Mouse (Mus musculus): ENCODE results near the gene Dpy30. TPM values are rescaled to one million over a fixed set of nuclear protein-coding genes. Genes with fewer than 3 reads are reported as not detected.

Gene Dpy30
- polyA plus RNA-seq, 1 experiment, result 57.9 TPM

DNA sequence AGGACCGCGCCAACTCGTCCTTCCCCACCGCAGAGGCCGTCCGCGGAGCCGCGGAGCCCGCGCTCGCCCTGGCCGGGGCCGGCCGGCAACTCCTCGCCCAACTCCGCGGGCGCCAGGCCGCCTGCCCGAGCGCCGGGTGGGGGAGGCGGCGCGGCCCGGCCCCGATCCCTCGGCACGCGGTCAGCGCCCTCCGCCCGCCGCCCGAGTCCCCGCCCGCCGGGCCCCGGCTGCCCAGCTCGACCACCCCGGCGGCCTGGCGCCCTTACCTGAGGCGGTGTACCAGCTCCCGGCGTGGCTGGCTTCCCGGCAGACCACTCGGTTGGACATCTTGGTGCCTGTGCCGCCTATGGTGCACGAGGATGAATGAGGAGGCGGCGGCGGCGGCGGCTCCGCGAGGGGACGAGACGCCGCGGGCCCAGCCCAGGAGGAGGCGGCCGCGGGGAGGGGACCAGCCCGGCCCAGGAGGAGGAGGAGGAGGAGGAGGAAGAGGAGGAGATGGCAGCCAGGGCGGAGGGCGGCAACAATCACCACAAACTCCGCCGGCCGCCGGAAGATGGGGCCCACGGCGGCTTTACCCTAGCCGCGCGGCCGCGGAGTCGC is 29.2 kb downstream of the Dpy30 start:
- peaks cover 46% of the 10 kb centered on the region for H3K79me2 ChIP-seq (ENCODE audit: control insufficient read depth, insufficient read depth)
- H3K4me3 ChIP-seq, result peak overlapping the region; percentile 89
- peak overlapping the region; percentile 81 for H3K4me2 ChIP-seq (ENCODE audit: low read depth)
- peak overlapping the region; percentile 97 for H3ac ChIP-seq (ENCODE audit: control insufficient read depth, insufficient read length)
- no peaks in the 10 kb centered on the region for H3K27me3 ChIP-seq (ENCODE audit: control insufficient read depth, insufficient read depth, insufficient read length)
- H3K36me3 ChIP-seq (ENCODE audit: control insufficient read depth, insufficient read depth), result no peaks in the 10 kb centered on the region
- TF ChIP-seq TCF12 (IDR thresholded peaks at IDR 0.05; ENCODE audit: insufficient read depth, poor library complexity, severe bottlenecking), result no peak
- TF ChIP-seq MYOD1 (IDR thresholded peaks at IDR 0.05; ENCODE audit: control insufficient read depth in 1 of 3, insufficient read length in 2 of 3, low read depth in 2 of 3), result no peak
- peak; percentile 67 for TF ChIP-seq POLR2AphosphoS2 (IDR thresholded peaks at IDR 0.05; ENCODE audit: insufficient read length, low read depth)
- no peak for TF ChIP-seq MAX (IDR thresholded peaks at IDR 0.05; ENCODE audit: low read depth)
- peak; percentile 71 for TF ChIP-seq POLR2A (IDR thresholded peaks at IDR 0.05; ENCODE audit: insufficient read length, low read depth)
- TF ChIP-seq USF1 (IDR thresholded peaks at IDR 0.05; ENCODE audit: low read depth), result no peak
- no peak for TF ChIP-seq E2F4 (IDR thresholded peaks at IDR 0.05; ENCODE audit: insufficient read depth)
- TF ChIP-seq MYOG (IDR thresholded peaks at IDR 0.05; ENCODE audit: control insufficient read depth in 1 of 3, insufficient read depth in 1 of 3, insufficient read length in 2 of 3, low read depth in 2 of 3), result no peak

DNA sequence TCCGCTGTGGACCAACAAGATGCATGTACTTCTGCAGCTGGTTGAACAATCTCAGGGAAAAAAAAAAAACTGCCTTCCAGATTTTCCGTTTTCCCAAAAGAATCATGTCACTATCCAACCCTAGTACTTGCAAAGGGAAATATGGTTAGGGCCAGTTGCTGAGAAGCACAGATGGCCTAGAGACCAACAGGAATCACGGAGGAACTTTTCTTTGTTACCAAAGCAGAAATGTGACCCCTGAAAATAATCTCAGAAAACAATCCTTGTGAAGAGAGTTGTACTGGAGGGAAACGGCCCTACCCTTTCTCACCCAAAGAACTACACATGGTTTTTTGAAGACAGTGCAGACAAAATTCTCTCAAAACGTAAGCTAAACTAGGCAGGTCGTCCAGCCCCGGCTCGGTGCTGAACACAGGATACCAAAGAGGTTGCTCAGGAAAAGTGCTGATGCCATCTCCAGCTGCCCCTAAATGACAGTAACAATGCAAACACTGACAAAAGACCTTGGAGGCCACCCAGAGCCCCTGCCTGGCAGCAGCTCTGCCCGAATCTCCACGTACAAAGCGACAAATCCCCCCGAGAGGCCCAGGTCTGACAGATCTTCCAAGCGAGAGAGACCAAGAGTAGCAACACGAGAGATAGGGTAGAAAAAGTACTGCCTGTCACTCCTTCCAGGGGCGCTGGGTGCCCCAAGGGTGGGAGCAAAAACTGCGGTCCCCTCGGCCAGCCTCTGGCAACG is 29.9 kb downstream of the Dpy30 start:
- H3K4me3 ChIP-seq, result peak overlapping the region; percentile 89

DNA sequence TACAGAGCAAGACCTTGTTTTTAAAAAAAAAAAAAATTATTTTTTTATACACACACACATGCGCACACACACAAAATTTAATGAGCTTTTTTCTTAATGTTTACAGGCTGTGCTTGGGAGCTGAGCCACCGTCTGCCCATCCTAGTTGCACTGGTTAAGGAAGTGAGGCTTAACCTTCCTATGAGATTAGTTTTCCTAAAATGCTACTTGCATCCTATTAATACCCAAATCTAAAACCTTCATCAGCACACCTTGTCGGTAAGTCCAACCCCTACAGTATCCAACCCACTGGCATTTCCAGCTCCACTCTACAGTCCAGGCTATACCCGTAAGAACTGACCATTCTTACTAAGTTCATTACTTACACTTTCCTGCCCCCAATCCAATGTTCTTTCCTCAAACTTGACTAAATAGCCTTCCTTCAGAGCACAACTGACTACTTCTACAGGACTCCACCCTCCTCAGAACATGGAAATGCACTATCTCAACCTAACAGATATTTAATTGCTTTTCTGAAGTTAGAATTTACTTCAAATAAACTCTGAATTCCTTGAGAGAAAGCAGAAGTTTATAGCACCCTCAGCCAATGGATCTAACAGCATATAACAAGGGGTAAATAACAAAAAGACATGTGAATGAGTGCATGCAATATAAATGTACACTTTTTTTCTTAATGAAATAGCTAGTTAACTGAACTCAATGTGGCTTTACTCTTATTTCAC is 31.9 kb downstream of the Dpy30 start:
- TF ChIP-seq POLR2A (IDR thresholded peaks at IDR 0.05; ENCODE audit: insufficient read length, low read depth) (no peak), MYOG (IDR thresholded peaks at IDR 0.05; ENCODE audit: control insufficient read depth in 1 of 3, insufficient read depth in 1 of 3, insufficient read length in 2 of 3, low read depth in 2 of 3) (no peak), MYOD1 (IDR thresholded peaks at IDR 0.05; ENCODE audit: control insufficient read depth in 1 of 3, insufficient read length in 2 of 3, low read depth in 2 of 3) (no peak), USF1 (IDR thresholded peaks at IDR 0.05; ENCODE audit: low read depth) (no peak), E2F4 (IDR thresholded peaks at IDR 0.05; ENCODE audit: insufficient read depth) (no peak), REST (IDR thresholded peaks at IDR 0.05; ENCODE audit: insufficient read depth, insufficient read length) (no peak), TCF3 (IDR thresholded peaks at IDR 0.05; ENCODE audit: insufficient read length, low read depth) (no peak), CEBPB (IDR thresholded peaks at IDR 0.05; ENCODE audit: insufficient read depth, poor library complexity, severe bottlenecking) (no peak), POLR2AphosphoS2 (IDR thresholded peaks at IDR 0.05; ENCODE audit: insufficient read length, low read depth) (no peak), MAX (IDR thresholded peaks at IDR 0.05; ENCODE audit: low read depth) (no peak), TCF12 (IDR thresholded peaks at IDR 0.05; ENCODE audit: insufficient read depth, poor library complexity, severe bottlenecking) (no peak), SRF (IDR thresholded peaks at IDR 0.05; ENCODE audit: control insufficient read depth, insufficient read length, low read depth) (no peak)
- Histone ChIP-seq H3K4me3 (no peak overlapping the region), H3ac (ENCODE audit: control insufficient read depth, insufficient read length) (no peak overlapping the region), H3K4me2 (ENCODE audit: low read depth) (peak overlapping the region; percentile 81), H3K36me3 (ENCODE audit: control insufficient read depth, insufficient read depth) (no peaks in the 10 kb centered on the region), H3K27me3 (ENCODE audit: control insufficient read depth, insufficient read depth, insufficient read length) (no peaks in the 10 kb centered on the region), H3K79me2 (ENCODE audit: control insufficient read depth, insufficient read depth) (peaks cover 70% of the 10 kb centered on the region)

More for the DNA sequence above, 29.9 kb downstream of the Dpy30 start:
- Histone ChIP-seq H3K36me3 (ENCODE audit: control insufficient read depth, insufficient read depth) (no peaks in the 10 kb centered on the region), H3K27me3 (ENCODE audit: control insufficient read depth, insufficient read depth, insufficient read length) (no peaks in the 10 kb centered on the region), H3ac (ENCODE audit: control insufficient read depth, insufficient read length) (peak overlapping the region; percentile 97), H3K79me2 (ENCODE audit: control insufficient read depth, insufficient read depth) (peaks cover 52% of the 10 kb centered on the region), H3K4me2 (ENCODE audit: low read depth) (peak overlapping the region; percentile 81)
- no peak for TF ChIP-seq MYOD1 (IDR thresholded peaks at IDR 0.05; ENCODE audit: control insufficient read depth in 1 of 3, insufficient read length in 2 of 3, low read depth in 2 of 3)
- TF ChIP-seq REST (IDR thresholded peaks at IDR 0.05; ENCODE audit: insufficient read depth, insufficient read length), result no peak
- no peak for TF ChIP-seq POLR2A (IDR thresholded peaks at IDR 0.05; ENCODE audit: insufficient read length, low read depth)
- no peak for TF ChIP-seq E2F4 (IDR thresholded peaks at IDR 0.05; ENCODE audit: insufficient read depth)
- no peak for TF ChIP-seq TCF12 (IDR thresholded peaks at IDR 0.05; ENCODE audit: insufficient read depth, poor library complexity, severe bottlenecking)
- no peak for TF ChIP-seq TCF3 (IDR thresholded peaks at IDR 0.05; ENCODE audit: insufficient read length, low read depth)
- no peak for TF ChIP-seq MYOG (IDR thresholded peaks at IDR 0.05; ENCODE audit: control insufficient read depth in 1 of 3, insufficient read depth in 1 of 3, insufficient read length in 2 of 3, low read depth in 2 of 3)
- no peak for TF ChIP-seq SRF (IDR thresholded peaks at IDR 0.05; ENCODE audit: control insufficient read depth, insufficient read length, low read depth)
- no peak for TF ChIP-seq POLR2AphosphoS2 (IDR thresholded peaks at IDR 0.05; ENCODE audit: insufficient read length, low read depth)
- TF ChIP-seq USF1 (IDR thresholded peaks at IDR 0.05; ENCODE audit: low read depth), result no peak
- no peak for TF ChIP-seq CEBPB (IDR thresholded peaks at IDR 0.05; ENCODE audit: insufficient read depth, poor library complexity, severe bottlenecking)
- no peak for TF ChIP-seq MAX (IDR thresholded peaks at IDR 0.05; ENCODE audit: low read depth)

DNA sequence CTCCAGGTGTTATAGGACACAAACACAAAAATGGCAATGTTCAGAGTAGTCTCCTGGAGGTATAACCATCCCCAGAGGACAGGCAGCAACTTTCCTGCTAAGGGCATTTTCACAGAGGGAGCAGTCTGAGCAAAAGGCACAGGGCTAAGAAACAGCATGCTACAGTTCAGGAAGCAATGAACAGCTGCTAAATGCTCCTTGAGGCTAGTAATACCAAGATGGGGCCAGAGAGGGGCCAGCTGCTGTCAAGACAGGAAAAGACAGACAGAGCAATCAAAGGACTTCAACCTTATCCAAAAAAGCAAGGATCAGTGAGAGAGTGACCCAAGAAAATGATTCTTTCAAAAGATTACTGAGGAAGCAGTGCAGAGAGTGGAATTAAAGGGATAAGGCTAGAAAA is 32.9 kb downstream of the Dpy30 start:
- H3K4me3 ChIP-seq, result no peak overlapping the region
- no peaks in the 10 kb centered on the region for H3K27me3 ChIP-seq (ENCODE audit: control insufficient read depth, insufficient read depth, insufficient read length)
- no peaks in the 10 kb centered on the region for H3K36me3 ChIP-seq (ENCODE audit: control insufficient read depth, insufficient read depth)
- TF ChIP-seq TCF12 (IDR thresholded peaks at IDR 0.05; ENCODE audit: insufficient read depth, poor library complexity, severe bottlenecking) (peak; percentile 56), TCF3 (IDR thresholded peaks at IDR 0.05; ENCODE audit: insufficient read length, low read depth) (no peak), POLR2A (IDR thresholded peaks at IDR 0.05; ENCODE audit: insufficient read length, low read depth) (no peak), REST (IDR thresholded peaks at IDR 0.05; ENCODE audit: insufficient read depth, insufficient read length) (no peak), MYOD1 (IDR thresholded peaks at IDR 0.05; ENCODE audit: control insufficient read depth in 1 of 3, insufficient read length in 2 of 3, low read depth in 2 of 3) (peak; percentile 77 to 79 (median 78)), CEBPB (IDR thresholded peaks at IDR 0.05; ENCODE audit: insufficient read depth, poor library complexity, severe bottlenecking) (no peak), USF1 (IDR thresholded peaks at IDR 0.05; ENCODE audit: low read depth) (no peak), MYOG (IDR thresholded peaks at IDR 0.05; ENCODE audit: control insufficient read depth in 1 of 3, insufficient read depth in 1 of 3, insufficient read length in 2 of 3, low read depth in 2 of 3) (peak in 2 of 3 experiments; percentile 58 to 94)
- peaks cover 79% of the 10 kb centered on the region for H3K79me2 ChIP-seq (ENCODE audit: control insufficient read depth, insufficient read depth)
- no peak overlapping the region for H3ac ChIP-seq (ENCODE audit: control insufficient read depth, insufficient read length)
- peak overlapping the region; percentile 81 for H3K4me2 ChIP-seq (ENCODE audit: low read depth)
